Mouse (Mus musculus): ENCODE measurements around the gene Bms1.

DNA sequence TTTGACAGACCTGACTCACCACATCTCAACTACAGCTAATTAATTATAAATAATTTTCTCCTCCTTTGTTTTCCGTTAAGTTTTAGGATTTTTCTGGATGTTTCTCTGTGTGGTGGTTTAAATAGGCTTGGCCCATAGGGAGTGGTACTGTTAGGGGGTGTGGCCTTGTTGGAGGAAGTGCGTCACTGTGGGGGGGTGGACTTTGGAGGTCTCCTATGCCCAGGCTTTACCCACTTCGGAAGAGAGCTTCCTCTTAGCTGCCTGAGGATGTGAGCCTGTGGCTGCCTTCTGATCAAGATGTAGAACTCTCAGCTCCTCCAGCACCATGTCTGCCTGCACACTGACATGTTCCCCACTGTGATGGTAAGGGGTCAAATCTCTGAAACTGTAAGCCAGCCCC is 71.1 kb downstream of the Bms1 start:
- no peak for TF ChIP-seq POLR2A (IDR thresholded peaks at IDR 0.05; ENCODE audit: low read depth, low read length)
- TF ChIP-seq CTCF (IDR thresholded peaks at IDR 0.05; ENCODE audit: extremely low read depth, insufficient read depth, insufficient read length, insufficient replicate concordance) = no peak

All from spleen, adult 2 months (tissue).